In the genomic region with DNA sequence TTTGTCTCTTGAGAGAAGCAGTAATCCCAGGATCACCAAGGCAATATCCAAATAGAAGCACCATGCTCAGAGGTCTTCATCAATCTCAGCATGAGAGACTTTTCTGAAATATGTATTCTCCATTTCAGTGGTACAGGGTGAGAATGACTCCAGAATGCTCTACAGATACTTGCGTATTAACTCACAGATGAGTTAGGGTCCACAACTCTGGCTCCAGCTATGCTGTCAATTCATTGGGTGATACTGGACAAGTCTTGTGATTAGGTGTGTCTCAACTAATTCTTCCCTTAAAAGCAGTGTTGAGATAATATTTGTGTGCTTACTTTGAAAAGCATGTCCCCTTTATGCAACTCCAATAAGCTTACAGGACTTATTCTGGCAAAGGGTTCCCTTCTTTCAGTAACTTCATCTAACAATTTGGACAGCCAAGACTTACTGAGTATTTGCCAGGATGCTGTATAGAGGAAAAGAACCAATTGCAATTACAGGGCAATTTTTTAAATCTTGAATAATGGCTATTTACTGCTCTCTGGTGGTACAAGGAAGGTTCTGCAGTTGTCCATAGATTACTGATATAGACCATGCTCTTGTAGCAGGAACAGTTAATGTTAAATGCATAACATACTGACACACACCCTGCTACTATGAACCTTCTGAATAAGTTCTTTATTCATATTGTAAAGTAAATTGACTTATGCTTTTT, we compare ENCODE assay signal across 11 mouse cellular contexts.
DNase-seq lines count a peak whose midpoint lies in the region; ATAC-seq and TF ChIP-seq lines count a peak whose summit lies in the region.
"Had no signal": no experiment of that assay in that cellular context is flagged by ENCODE, and none has a peak within 500 bp of the region (broad histone marks: within the 10 kb centered on the region; RNA-seq: fewer than 3 reads in every experiment).

No protein-coding gene starts in this region.

- no peaks in the 10 kb centered on the region for H3K4me1 ChIP-seq in cerebellum, adult 2 months (ENCODE audit: control insufficient read depth, insufficient read depth, low read length)
- H3K4me1 ChIP-seq: liver, embryonic 13.5 days had no signal

- ATAC-seq in activated CD4-positive, CD25-positive, alpha-beta regulatory T cell, adult 4 months = no peak

- WGBS in cerebellum, adult 2 months = 91% methylated on average over 1 of the region's 1 CpGs

- no peaks in the 10 kb centered on the region for H3K27me3 ChIP-seq in cerebellum, adult 2 months (ENCODE audit: control insufficient read depth, insufficient read depth, low read length)
- H3K27me3 ChIP-seq: liver, embryonic 13.5 days had no signal

- no peak overlapping the region for H3K4me3 ChIP-seq in cerebellum, adult 2 months (replicated peaks; ENCODE audit: insufficient read depth, low read depth, low read length)
- H3K4me3 ChIP-seq in left cerebral cortex, adult 2 months = no peak overlapping the region
- H3K4me3 ChIP-seq: liver, embryonic 13.5 days had no signal

- DNase-seq in cerebellum, adult 2 months = peak in 1 of 2 experiments; percentile 14
- no peak for DNase-seq in cerebellum, postnatal 25 days
- no peak for DNase-seq in left cerebral cortex, adult 2 months (ENCODE audit: extremely low spot score in 1 of 2, low spot score in 2 of 2)
- DNase-seq in left cerebral cortex, adult 9 months (ENCODE audit: low spot score in 2 of 2) = no peak
- peak; percentile 76 for DNase-seq in brain, embryonic 14.5 days (ENCODE audit: low read depth)
- peak; percentile 37 for DNase-seq in mesoderm, embryonic 11.5 days (ENCODE audit: low read depth, low spot score)
- DNase-seq in spleen, adult 12 weeks (ENCODE audit: low spot score) = no peak
- DNase-seq: adrenal gland, postnatal 10 days; liver, embryonic 13.5 days; thymus, adult 2 months had no signal

- intact Hi-C loops in left cerebral cortex, adult 2 months (cut with DNase I) = loop anchor here (1.0 to 5.0 kb wide), 4 partner anchors 545 to 1075 kb away; no protein-coding TSS in a partner anchor

- no peak overlapping the region for H3K27ac ChIP-seq in cerebellum, adult 2 months (ENCODE audit: insufficient read depth, low read length)
- H3K27ac ChIP-seq in left cerebral cortex, adult 2 months = no peak overlapping the region
- H3K27ac ChIP-seq: liver, embryonic 13.5 days had no signal

- TF ChIP-seq CTCF in cerebellum, adult 2 months (IDR thresholded peaks at IDR 0.05; ENCODE audit: borderline replicate concordance, insufficient read depth, low read depth, low read length) = peak; percentile 56; the same call in 1 of the 2 replicates
- peak; percentile 76 for TF ChIP-seq CTCF in left cerebral cortex, adult 2 months (IDR thresholded peaks at IDR 0.05)
- peak; percentile 33; the same call in 1 of the 2 replicates for TF ChIP-seq CTCF in brain, embryonic 14.5 days (IDR thresholded peaks at IDR 0.05; ENCODE audit: borderline replicate concordance, extremely low read depth, insufficient read depth, insufficient read length)

- TF ChIP-seq POLR2A in cerebellum, adult 2 months (IDR thresholded peaks at IDR 0.05; ENCODE audit: borderline replicate concordance, insufficient read depth, low read length) = no peak
- no peak for TF ChIP-seq POLR2A in brain, embryonic 14.5 days (IDR thresholded peaks at IDR 0.05; ENCODE audit: borderline replicate concordance, extremely low read depth, insufficient read depth, insufficient read length, poor library complexity, severe bottlenecking)

Comparison
In these comparisons a context has a peak if more than half of its experiments do, and no peak if none do; other contexts are left out.
1. DNase-seq: peak in brain, embryonic 14.5 days (single experiment) and mesoderm, embryonic 11.5 days (single experiment); none in cerebellum, postnatal 25 days (0 of 2), left cerebral cortex, adult 2 months (0 of 2), left cerebral cortex, adult 9 months (0 of 2) and spleen, adult 12 weeks (single experiment).
2. Peak in every context shown above with its lines, with median percentiles within 50 percentile points of each other: CTCF ChIP-seq.